Mouse (Mus musculus) thymus, adult 2 months (tissue): ENCODE data around the gene Mipol1. TPM values are rescaled to one million over a fixed set of nuclear protein-coding genes. Genes with fewer than 3 reads are reported as not detected.

Experiments
- DNase-seq: peaks from one replicate; pipeline ENCODE4 v3.0.0; 2021
- H3K27ac ChIP-seq: fragments of 200-500 bp; 2 replicates; pipeline ENCODE4 v1.5.1; 2012; ENCODE audit warnings: low read length, control low read depth; ENCODE audit not compliant: control insufficient read depth, insufficient read depth
- H3K27me3 ChIP-seq: fragments of 200-500 bp; 2 replicates; pipeline ENCODE4 v1.6.1; 2012; ENCODE audit warnings: mild to moderate bottlenecking, low read length, moderate library complexity, mixed read lengths; ENCODE audit not compliant: control insufficient read depth, insufficient read depth
- H3K36me3 ChIP-seq: fragments of 200-500 bp; 2 replicates; pipeline ENCODE4 v1.6.1; 2012; ENCODE audit warnings: mild to moderate bottlenecking, low read length, moderate library complexity; ENCODE audit not compliant: control insufficient read depth, insufficient read depth
- H3K4me1 ChIP-seq: fragments of 200-500 bp; replicated peaks from 2 replicates; pipeline ENCODE4 v1.6.1; 2012; ENCODE audit warnings: low read length; ENCODE audit not compliant: control insufficient read depth, insufficient read depth
- H3K4me3 ChIP-seq: fragments of 200-500 bp; 2 replicates; pipeline ENCODE4 v1.5.1; 2012; ENCODE audit warnings: mild to moderate bottlenecking, low read length, control low read depth, moderate library complexity; ENCODE audit not compliant: control insufficient read depth, insufficient read depth
- CTCF ChIP-seq: fragments of 200-500 bp; IDR thresholded peaks from 2 replicates; pipeline ENCODE4 v1.5.1; 2012; ENCODE audit warnings: mild to moderate bottlenecking, control low read depth, low read length, moderate library complexity, borderline replicate concordance; ENCODE audit not compliant: control insufficient read depth, poor library complexity, insufficient read depth; ENCODE audit errors: extremely low read depth
- POLR2A ChIP-seq: fragments of 200-500 bp; IDR thresholded peaks from 2 replicates; pipeline ENCODE4 v1.6.1; 2012; ENCODE audit warnings: mild to moderate bottlenecking, low read length, control low read depth, moderate library complexity; ENCODE audit not compliant: control insufficient read depth, poor library complexity, insufficient read depth; ENCODE audit errors: extremely low read depth
- whole genome bisulfite sequencing: fragments of 180-500 bp; shearing (Covaris S2); methylation state at CpG from one replicate; pipeline ENCODE4 v1.1.7; 2018; 5-methylcytosine and 5-hydroxymethylcytosine counted together
- polyA plus RNA-seq: library from polyadenylated mRNA; depleted of rRNA; stranded (reverse); fragments of >200 nt; gene quantifications from 2 replicates; pipeline ENCODE4 v1.2.3, GENCODE M21; 2012

The Mipol1 gene
- polyA plus RNA-seq, 1 experiment = 1.5 TPM

- Histone ChIP-seq H3K4me1 (no peaks in the 10 kb centered on the region), H3K36me3 (no peaks in the 10 kb centered on the region), H3K27me3 (peaks cover 7% of the 10 kb centered on the region), H3K4me3 (no peak overlapping the region), H3K27ac (no peak overlapping the region)
- no peak for DNase-seq
- WGBS = 55% methylated on average over 9 of the region's 9 CpGs
- TF ChIP-seq POLR2A (no peak), CTCF (no peak)
Measured at GRCm38 (mm10) chr12:57530474-57530873, 300.2 kb downstream of the Mipol1 start.

GRCm38 (mm10) chr12:57534517-57534878 lies 304.3 kb downstream of the Mipol1 start:
- Histone ChIP-seq H3K4me3 (no peak overlapping the region), H3K4me1 (no peaks in the 10 kb centered on the region), H3K36me3 (no peaks in the 10 kb centered on the region), H3K27ac (no peak overlapping the region), H3K27me3 (peaks cover 19% of the 10 kb centered on the region)
- WGBS = 5% methylated on average over 6 of the region's 6 CpGs
- TF ChIP-seq POLR2A = no peak
- TF ChIP-seq CTCF = no peak
- DNase-seq = no peak

DNA sequence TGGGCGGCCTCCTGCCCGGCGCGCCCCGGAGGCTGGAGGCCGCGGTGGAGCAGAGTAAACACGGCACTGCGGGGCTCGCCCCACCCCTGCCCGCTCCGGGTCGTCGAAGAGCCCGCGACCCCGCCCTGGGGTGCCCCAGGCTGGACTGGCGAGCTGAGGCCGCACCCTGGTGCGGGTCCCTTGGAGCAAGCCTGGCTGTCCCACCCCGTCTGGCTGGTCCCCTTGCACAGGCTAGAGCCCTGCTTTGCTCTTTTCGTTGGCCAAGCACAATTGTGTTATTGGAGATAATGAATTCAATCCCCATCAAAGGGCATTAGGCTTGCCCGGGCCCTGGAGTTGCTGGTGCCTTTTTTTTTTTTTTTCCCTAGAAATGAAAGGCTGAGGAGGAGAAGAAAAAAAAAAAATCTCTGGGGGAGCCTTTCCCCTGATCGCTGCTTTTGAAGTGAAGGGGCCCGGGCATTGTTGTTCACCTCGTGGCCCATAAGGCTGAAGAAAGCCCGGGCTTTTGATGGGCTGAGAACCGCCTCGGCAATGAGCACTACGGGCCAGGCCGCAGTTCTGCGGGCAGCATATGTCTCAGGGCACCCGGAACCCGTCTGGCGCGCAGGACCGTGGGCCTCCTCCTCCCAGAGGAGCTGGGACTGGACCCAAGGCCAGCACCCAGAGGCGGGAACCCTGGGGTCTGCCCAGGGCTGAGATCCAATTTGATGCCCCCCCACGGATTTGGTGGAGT lies 304.8 kb downstream of the Mipol1 start:
- Histone ChIP-seq H3K4me3 (no peak overlapping the region), H3K27me3 (peaks cover 21% of the 10 kb centered on the region), H3K27ac (no peak overlapping the region), H3K4me1 (no peaks in the 10 kb centered on the region), H3K36me3 (no peaks in the 10 kb centered on the region)
- WGBS = 8% methylated on average over 39 of the region's 39 CpGs
- no peak for DNase-seq
- TF ChIP-seq POLR2A = no peak
- no peak for TF ChIP-seq CTCF

DNA sequence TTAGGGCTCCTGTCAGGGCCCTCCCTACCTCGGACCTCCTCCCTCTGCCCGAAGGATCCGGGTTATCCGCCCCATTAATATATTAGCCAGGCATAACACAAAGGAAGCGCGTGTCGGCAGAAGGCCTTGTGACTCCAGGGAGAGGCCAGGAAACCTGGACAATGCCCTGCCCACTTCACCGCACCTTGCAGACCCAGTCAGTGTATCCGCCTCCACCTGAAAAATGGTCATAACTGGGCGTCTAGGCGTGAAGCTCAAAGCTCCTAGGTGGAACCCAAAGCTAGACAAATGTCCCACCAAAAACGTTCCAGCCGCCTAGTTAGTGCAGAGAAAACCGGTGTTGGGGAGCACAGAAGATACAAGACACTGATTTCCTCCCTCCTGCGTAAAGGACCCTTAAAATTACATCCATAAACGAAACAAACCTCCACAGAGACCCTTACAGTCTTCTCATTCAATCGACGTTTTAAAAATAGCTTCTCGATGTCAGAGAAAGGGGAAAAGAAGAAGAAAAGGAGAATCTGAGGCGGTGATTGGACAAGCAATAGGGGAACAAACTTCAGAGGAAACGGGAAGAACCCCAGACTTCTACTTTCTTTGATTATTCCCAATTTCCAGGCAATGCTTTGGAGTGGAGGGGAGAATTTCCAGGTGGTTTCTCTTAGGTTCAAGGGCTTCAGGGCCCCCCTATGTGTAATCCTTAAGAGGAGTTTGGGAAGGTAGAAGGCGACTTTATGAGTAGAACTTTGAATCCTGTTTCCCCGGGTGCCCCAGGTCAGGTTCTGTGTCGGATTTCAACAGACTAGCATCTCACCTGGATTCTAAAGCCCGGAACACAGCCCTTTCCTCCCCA lies 306.1 kb downstream of the Mipol1 start:
- Histone ChIP-seq H3K27ac (no peak overlapping the region), H3K4me1 (no peaks in the 10 kb centered on the region), H3K36me3 (no peaks in the 10 kb centered on the region), H3K4me3 (no peak overlapping the region), H3K27me3 (peaks cover 21% of the 10 kb centered on the region)
- no peak for TF ChIP-seq POLR2A
- TF ChIP-seq CTCF = no peak
- no peak for DNase-seq
- WGBS = 9% methylated on average over 25 of the region's 25 CpGs

DNA sequence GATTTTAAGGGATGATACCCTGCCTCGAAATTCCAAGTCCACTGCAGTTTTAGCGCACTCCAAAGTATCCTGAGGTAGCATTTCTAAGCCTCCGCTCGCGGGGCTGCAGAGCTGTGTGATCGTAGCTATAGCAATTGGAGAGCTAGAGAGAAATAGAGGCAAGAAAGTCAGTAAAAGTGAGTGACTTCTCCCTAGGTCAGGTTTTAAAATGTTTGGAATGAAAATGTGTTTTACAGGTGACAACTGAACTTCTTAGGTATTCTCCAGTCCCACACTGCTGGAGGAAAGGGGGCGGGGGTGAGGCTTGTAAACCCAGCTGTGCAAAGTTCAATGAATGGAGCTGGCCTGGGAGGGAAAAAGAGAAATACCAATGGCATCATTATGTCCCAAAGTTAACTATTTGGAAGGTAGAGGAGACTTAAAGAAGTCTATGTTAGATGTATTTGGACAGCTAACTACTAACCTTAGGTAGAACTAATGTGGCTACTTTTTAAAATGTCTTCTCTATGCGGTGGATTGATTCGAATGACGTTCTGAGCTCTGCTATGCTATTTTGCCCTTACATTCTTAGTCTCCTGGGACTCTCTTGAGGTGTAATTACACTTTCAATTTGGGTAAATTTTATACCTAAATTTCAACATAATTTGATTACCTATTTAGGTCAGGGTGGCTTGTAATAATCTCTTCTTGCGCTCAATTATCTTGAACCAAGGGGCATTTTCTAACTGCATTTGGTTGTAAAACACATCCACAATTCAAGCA lies 306.9 kb downstream of the Mipol1 start:
- H3K4me1 ChIP-seq = no peaks in the 10 kb centered on the region
- no peak for DNase-seq
- no peaks in the 10 kb centered on the region for H3K36me3 ChIP-seq
- no peak overlapping the region for H3K27ac ChIP-seq
- peaks cover 23% of the 10 kb centered on the region for H3K27me3 ChIP-seq
- no peak overlapping the region for H3K4me3 ChIP-seq
- 16% methylated on average over 11 of the region's 11 CpGs for WGBS
- TF ChIP-seq CTCF (no peak), POLR2A (no peak)
